In the genomic region with DNA sequence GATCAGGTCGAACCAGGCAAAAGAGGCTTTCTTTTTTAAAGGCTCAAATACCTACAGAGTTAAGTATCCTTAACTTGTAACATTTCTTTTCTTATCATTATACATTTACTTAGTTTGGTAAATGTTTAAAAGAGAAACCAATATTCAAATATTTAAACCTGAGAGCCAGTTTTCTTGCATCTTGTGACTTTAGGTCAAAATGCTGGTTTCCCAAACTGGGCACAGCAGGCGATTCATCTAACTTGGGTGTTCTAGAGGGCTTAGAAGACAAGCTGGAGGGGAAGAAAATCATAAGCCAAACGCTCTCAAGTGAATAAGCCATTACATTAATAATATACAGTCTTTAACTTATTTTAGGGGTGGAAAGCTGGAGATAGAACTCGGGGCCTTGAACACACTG, we compare ENCODE assay signal across 16 mouse cellular contexts. TPM values are rescaled to one million over a fixed set of nuclear protein-coding genes. Genes with fewer than 3 reads are reported as not detected.
"Had no signal": no experiment of that assay in that cellular context is flagged by ENCODE, and none has a peak within 500 bp of the region (broad histone marks: within the 10 kb centered on the region; RNA-seq: fewer than 3 reads in every experiment).

No protein-coding gene starts in this region.

- H3K27ac ChIP-seq: neural tube, embryonic 15.5 days; stomach, embryonic 15.5 days; stomach, postnatal 0 days had no signal

- DNase-seq: retina, postnatal 1 day; right cerebral cortex, adult 18-20 months; right cerebral cortex, postnatal 14 days; right cerebral cortex, postnatal 25 days; right cerebral cortex, postnatal 4 days; spleen, adult 18-20 months; thymus, adult 18-20 months; thymus, adult 2 months; thymus, postnatal 14 days; thymus, postnatal 25 days; thymus, postnatal 36 days; thymus, postnatal 4 days had no signal

- H3K4me3 ChIP-seq: neural tube, embryonic 15.5 days; stomach, embryonic 15.5 days had no signal

- H3K4me2 ChIP-seq: neural tube, embryonic 15.5 days; stomach, embryonic 15.5 days had no signal

- H3K9ac ChIP-seq: neural tube, embryonic 15.5 days; stomach, embryonic 15.5 days had no signal

- H3K9me3 ChIP-seq: neural tube, embryonic 15.5 days; stomach, embryonic 15.5 days had no signal

- H3K27me3 ChIP-seq: neural tube, embryonic 15.5 days; stomach, embryonic 15.5 days had no signal

- H3K36me3 ChIP-seq: neural tube, embryonic 15.5 days; stomach, embryonic 15.5 days had no signal

- H3K4me1 ChIP-seq: neural tube, embryonic 15.5 days; stomach, embryonic 15.5 days had no signal

RNA-seq across cellular contexts. Expression of a gene that starts 10.2 kb away (rescaled TPM):
- total RNA-seq: neutrophil, adult 5-6 weeks had no signal
